ENCODE assay signal across 8 mouse cellular contexts in genomic region chr3:88071783-88072182, GRCm38 (mm10). TPM values are rescaled to one million over a fixed set of nuclear protein-coding genes. Genes with fewer than 3 reads are reported as not detected.
DNase-seq lines count a peak whose midpoint lies in the region; ATAC-seq and TF ChIP-seq lines count a peak whose summit lies in the region.

No protein-coding gene starts in this region.

- TF ChIP-seq CTCF in gastrocnemius, adult 2 months (IDR thresholded peaks at IDR 0.05): peak; percentile 95

- H3K4me3 ChIP-seq in gastrocnemius, adult 2 months: no peak overlapping the region

- intact Hi-C loops in gastrocnemius, adult 2 months (cut with DNase I): loop anchor here (1.0 to 5.0 kb wide), 2 partner anchors 44 to 61 kb away; partner anchors contain the start of gene Hapln2

- no peak overlapping the region for H3K27ac ChIP-seq in gastrocnemius, adult 2 months

- peak; percentile 81; the same call in 1 of the 2 replicates for ATAC-seq in megakaryocyte-erythroid progenitor cell, adult 5-6 weeks (replicated peaks; ENCODE audit: low FRiP score, low TSS enrichment, poor library complexity, severe bottlenecking)

- DNase-seq in adipocyte (ENCODE audit: low spot score): peak; percentile 94
- peak; percentile 92 to 94 for DNase-seq in cerebellum, postnatal 4 days (ENCODE audit: low spot score in 2 of 2)
- peak; percentile 84 for DNase-seq in gastrocnemius, adult 2 months
- DNase-seq in hindlimb bud, embryonic 11.5 days (ENCODE audit: extremely low spot score, low read depth, low spot score): peak; percentile 73
- peak; percentile 86 to 92 for DNase-seq in left cerebral cortex, adult 18-20 months (ENCODE audit: low spot score in 2 of 2)
- DNase-seq in right cerebral cortex, postnatal 14 days: peak; percentile 80
- DNase-seq in urinary bladder, postnatal 14 days (ENCODE audit: low spot score): peak; percentile 84

RNA-seq across cellular contexts. Expression of gene Ttc24, which starts 6.3 kb away (rescaled TPM):
- total RNA-seq in gastrocnemius, adult 2 months (2021): not detected
- not detected for total RNA-seq in left cerebral cortex, adult 18-20 months (2021)
- total RNA-seq in megakaryocyte-erythroid progenitor cell, adult 5-6 weeks (2014; fragmentation: Nextera tagmentation): not detected in 2 replicates
- not detected in 2 replicates for total RNA-seq in megakaryocyte-erythroid progenitor cell, adult 5-6 weeks (2017)

RNA-seq across cellular contexts. Expression of gene Iqgap3, which starts 10.0 kb away (rescaled TPM):
- total RNA-seq in gastrocnemius, adult 2 months (2021): under 1 TPM; 0.15 to 0.20 TPM
- total RNA-seq in left cerebral cortex, adult 18-20 months (2021): under 1 TPM; 0.16 to 0.30 TPM
- 9.7 and 16.0 TPM in 2 replicates for total RNA-seq in megakaryocyte-erythroid progenitor cell, adult 5-6 weeks (2014; fragmentation: Nextera tagmentation)
- 6.6 and 15.2 TPM in 2 replicates for total RNA-seq in megakaryocyte-erythroid progenitor cell, adult 5-6 weeks (2017)

RNA-seq across cellular contexts. Expression of gene Naxe, which starts 13.5 kb away (rescaled TPM):
- total RNA-seq in gastrocnemius, adult 2 months (2021): 10 to 100 TPM; 37.9 to 52.0 TPM
- total RNA-seq in left cerebral cortex, adult 18-20 months (2021): 10 to 100 TPM; 76.2 to 77.0 TPM
- total RNA-seq in megakaryocyte-erythroid progenitor cell, adult 5-6 weeks (2014; fragmentation: Nextera tagmentation): 36.8 and 68.7 TPM in 2 replicates
- 21.8 and 25.8 TPM in 2 replicates for total RNA-seq in megakaryocyte-erythroid progenitor cell, adult 5-6 weeks (2017)

RNA-seq across cellular contexts. Expression of gene Gpatch4, which starts 28.9 kb away (rescaled TPM):
- total RNA-seq in gastrocnemius, adult 2 months (2021): 10 to 100 TPM; 17.9 to 19.6 TPM
- 10 to 100 TPM; 14.8 to 19.5 TPM for total RNA-seq in left cerebral cortex, adult 18-20 months (2021)
- 48.6 and 79.2 TPM in 2 replicates for total RNA-seq in megakaryocyte-erythroid progenitor cell, adult 5-6 weeks (2014; fragmentation: Nextera tagmentation)
- 81.0 and 81.9 TPM in 2 replicates for total RNA-seq in megakaryocyte-erythroid progenitor cell, adult 5-6 weeks (2017)

RNA-seq across cellular contexts. Expression of gene Hapln2, which starts 44.4 kb away (rescaled TPM):
- not detected for total RNA-seq in gastrocnemius, adult 2 months (2021)
- total RNA-seq in left cerebral cortex, adult 18-20 months (2021): 10 to 100 TPM; 22.6 to 24.1 TPM
- total RNA-seq in megakaryocyte-erythroid progenitor cell, adult 5-6 weeks (2014; fragmentation: Nextera tagmentation): not detected in 2 replicates
- not detected in 2 replicates for total RNA-seq in megakaryocyte-erythroid progenitor cell, adult 5-6 weeks (2017)

Comparison
In these comparisons a context has a peak if more than half of its experiments do, and no peak if none do; other contexts are left out.
1. RNA of gene Iqgap3, which starts 10.0 kb away (total RNA-seq): 6.6 to 16.0 TPM in megakaryocyte-erythroid progenitor cell, adult 5-6 weeks; 0.16 to 0.30 TPM in left cerebral cortex, adult 18-20 months and 0.15 to 0.20 TPM in gastrocnemius, adult 2 months; every median in the first group is over 4 times any median in the second.
2. Peak in every context shown above with its lines, with median percentiles within 50 percentile points of each other: DNase-seq.